Mouse (Mus musculus) retina, adult 2 months (tissue): ENCODE results near the gene Galk1.

Experiments used
- DNase-seq: peaks from one replicate; pipeline ENCODE4 v3.0.0-alpha.2; 2012; ENCODE audit warnings: low read depth, low spot score

Galk1 gene

GRCm38 (mm10) chr11:116011529-116012261 lies 824 bp downstream of the Galk1 start:
- no peak for DNase-seq

DNA sequence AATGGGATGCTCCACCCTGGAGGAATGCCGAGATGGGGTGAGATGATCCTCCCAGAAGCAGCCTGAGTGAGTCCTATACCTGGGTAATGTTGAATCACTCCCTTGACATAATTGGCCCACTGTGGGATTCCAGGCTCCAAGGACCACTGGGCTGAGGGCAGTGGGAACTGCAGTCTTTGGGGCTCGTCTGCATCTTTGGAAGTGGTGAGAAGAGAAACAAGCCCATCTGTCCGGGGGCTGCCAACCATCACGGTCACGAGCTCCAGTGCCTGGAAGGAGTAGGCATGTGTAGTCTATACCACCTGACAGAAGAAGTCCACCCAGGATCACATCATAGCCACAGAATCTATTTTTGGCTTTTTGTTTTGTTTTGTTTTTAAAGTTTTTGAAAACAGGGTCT lies 1.6 kb downstream of the Galk1 start:
- no peak for DNase-seq

- DNase-seq = no peak
Observed at GRCm38 (mm10) chr11:116010146-116010545, 2.4 kb downstream of the Galk1 start.

DNA sequence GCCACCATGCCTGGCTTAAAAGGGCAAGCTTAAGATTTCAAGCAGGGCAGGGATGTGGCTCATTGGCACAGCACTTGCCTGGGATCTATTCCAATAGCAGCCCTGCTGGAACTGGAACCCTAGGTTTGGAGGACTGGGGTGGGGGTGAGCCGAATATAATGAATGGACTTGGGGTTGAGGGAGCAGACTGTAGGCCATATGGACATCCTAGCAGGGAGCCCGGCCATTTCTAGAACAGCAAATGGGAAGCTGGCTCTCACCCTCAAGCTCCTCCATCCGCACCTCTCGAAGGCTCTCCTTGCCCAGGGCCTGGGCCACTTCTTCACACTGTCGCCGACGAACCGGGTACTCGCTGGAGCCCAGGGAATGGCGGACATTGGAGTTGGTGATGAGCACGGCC lies 2.9 kb downstream of the Galk1 start:
- DNase-seq = no peak

- DNase-seq = no peak
Observed at GRCm38 (mm10) chr11:116008832-116009375, 3.6 kb downstream of the Galk1 start.

GRCm38 (mm10) chr11:116008411-116008810 lies 4.1 kb downstream of the Galk1 start:
- DNase-seq = no peak

DNA sequence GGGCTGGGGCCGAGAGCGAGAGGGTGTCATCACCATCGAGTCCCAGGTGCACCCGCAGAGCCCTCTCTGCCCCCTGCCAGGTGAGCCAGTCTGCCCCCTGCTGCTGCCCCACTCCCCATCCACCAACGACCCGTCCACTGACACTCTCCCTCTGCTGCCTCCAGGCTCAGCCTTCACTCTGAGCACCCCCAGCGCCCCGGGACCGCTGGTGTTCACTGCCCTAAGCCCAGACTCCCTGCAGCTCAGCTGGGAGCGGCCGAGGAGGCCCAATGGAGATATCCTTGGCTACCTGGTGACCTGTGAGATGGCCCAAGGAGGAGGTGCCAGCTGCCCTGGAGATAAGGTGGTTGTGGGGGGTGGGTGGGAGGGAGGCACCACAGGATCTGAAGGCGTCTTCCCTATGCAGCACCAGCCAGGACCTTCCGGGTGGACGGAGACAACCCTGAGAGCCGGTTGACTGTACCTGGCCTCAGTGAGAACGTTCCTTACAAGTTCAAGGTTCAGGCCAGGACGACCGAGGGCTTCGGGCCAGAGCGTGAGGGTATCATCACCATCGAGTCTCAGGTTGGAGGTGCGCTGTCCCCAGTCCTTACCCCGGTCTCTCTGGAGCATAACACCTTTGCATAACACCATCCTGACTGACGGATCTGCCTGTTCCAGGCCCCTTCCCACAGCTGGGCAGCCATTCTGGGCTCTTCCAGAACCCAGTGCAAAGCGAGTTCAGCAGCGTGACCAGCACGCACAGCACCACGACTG lies 5.2 kb downstream of the Galk1 start:
- DNase-seq = no peak

DNA sequence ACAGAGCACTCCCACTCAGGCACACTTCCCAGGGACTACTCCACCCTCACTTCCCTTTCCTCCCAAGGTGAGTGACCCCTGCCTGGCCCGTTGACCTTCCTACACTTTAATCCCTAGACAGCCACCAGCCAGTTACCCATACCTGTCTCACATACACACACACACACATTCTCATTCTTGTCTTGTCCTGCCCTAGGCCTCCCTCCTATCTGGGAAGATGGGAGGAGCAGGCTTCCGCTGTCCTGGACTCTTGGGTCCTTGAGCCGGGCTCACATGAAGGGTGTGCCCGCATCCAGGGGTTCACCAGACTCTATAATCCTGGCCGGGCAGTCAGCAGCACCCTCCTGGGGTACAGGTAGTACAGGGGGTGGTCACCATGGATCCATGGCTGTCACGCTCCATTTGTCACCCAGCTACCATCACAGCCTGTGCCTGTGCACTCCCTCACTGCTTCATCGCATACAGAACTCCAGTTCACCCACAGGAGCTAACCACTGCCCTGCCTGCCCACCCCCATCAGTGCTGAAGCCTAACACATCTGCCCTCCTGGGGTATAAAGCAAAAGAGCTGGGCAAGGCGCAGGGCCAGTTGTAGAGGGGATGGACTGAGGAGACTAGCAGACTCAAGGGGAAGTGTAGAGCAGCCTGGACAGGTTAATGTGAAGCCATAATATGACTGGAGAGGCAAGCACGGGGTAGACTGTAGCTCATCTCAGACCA lies 6.7 kb downstream of the Galk1 start:
- no peak for DNase-seq

- DNase-seq = no peak
Observed at GRCm38 (mm10) chr11:116004840-116005700, 7.4 kb downstream of the Galk1 start.

DNA sequence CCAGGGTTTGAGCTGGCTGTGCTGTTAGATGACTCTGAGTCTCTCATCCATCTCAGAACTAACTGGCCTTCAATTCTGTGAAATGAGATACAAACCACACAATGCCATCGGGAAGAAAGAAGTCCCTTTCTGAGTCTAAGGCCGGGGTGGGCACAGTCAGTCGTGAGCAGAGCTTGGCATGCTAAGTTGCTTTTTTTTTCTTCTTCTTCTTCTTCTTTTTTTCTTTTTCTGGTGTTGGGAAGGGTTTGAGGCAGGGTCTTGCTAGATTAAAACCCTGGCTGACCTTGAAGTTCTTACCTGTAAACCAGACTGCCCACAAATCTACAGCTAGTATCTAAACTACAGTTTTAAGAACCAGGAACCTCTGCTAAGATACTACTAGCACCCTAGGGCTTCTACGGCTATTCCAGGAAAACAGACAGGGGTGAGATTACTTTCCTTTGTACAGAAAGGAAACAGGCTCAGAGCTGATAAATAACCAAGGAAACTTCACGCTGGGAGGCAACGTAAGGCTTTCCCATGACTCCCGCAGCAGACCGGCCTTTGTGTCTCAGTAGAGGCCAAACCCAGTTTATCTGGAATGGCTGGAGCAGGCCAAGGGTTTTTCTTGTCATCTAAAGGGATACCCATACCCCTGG lies 8.2 kb downstream of the Galk1 start:
- no peak for DNase-seq

GRCm38 (mm10) chr11:116002894-116003293 lies 9.6 kb downstream of the Galk1 start:
- DNase-seq = no peak

- no peak for DNase-seq
Observed at GRCm38 (mm10) chr11:116001725-116002124, 10.8 kb downstream of the Galk1 start.

DNA sequence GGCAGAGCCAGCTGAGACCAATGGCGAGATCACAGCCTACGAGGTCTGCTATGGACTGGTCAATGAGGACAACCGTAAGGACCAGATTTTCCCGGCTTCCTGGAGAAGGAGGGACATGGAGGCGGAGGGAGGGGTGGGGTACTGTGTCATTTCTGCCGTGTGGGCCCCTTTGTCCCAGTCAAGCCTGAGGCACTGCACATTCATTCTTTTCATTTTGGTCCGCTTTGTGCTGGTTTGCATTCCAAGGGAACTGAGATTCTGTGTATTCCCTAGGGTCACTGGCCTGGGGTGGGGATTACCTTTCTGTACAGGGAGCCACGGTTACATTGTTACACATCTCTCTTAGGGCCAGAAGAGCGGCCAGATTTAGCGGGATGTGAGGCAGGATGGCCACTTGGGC lies 11.9 kb downstream of the Galk1 start:
- DNase-seq = no peak

- no peak for DNase-seq
Observed at GRCm38 (mm10) chr11:115999538-116000143, 12.9 kb downstream of the Galk1 start.

DNA sequence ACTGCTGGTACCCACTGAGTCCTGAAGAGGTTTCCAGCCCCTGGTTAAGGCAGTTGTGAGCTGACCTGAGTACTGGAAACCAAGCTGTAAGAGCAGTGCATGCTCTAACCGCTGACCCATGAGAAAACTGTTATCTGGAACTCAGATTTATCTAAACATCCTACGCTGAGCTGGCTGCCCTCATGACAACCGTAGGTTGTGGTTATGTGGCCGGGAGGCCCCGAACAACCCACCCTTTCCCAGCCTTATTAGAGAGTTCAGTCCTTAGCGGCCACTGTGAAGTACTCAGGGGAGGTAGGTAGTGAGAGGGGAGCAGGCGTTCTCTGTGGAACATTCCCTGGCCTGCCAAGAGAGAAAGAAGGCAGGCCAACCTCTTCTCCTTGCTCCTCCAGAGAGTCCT lies 13.5 kb downstream of the Galk1 start:
- DNase-seq = no peak

DNA sequence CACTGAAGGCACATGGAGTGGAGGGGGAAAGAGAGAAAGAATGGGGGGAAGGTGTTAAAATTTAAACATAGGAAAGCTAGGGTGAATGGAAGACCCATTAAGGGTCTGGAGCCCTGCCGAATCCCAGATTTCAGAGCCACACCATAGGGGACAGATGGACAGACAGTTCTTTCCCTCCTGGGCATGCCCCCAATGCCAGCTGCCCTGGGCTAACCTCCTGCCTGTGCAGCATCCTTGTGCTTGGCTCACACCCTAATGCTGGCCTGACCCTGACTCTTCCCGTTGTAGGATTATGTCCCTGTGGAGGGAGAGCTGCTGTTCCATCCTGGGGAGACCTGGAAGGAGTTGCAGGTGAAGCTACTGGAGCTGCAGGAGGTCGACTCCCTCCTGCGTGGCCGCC lies 14.9 kb downstream of the Galk1 start:
- DNase-seq = no peak

DNA sequence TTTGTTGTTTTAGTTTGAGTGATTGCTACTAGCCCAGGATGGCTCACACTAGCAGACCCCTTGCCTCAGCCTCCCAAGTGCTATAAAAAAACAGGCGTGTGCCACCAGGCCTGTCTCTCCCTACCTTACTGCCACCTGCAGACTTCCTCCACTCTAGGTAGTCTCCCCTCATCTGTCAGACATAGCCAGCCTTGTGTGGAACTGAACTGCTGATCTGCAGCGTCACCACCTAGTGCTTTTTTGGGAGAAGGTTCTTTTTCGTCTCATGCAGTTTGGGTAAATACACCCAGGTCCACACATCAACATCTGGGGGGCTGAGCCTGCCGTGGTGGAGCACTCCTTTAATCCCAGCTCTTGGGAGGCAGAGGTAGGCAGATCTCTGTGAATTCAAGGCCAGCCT lies 15.5 kb downstream of the Galk1 start:
- DNase-seq = no peak

DNA sequence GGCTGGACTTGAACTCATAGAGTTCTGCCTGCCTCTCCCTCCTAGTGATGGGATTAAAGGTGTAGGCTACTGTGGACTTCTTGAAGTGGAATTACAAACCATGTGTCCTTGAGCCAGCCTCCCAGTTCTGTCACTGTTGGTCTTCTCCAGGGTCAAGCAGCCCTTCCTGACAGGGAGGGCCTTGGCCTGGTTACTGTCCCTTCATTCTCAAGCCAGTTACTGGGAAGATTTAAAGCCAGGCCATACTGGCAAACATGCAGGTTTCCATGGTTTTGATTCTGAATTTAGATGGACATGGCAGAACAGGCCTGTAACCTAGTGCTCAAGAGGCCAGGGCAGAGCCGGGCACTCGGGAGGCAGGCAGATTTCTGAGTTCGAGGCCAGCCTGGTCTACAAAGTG lies 17.3 kb downstream of the Galk1 start:
- no peak for DNase-seq

DNA sequence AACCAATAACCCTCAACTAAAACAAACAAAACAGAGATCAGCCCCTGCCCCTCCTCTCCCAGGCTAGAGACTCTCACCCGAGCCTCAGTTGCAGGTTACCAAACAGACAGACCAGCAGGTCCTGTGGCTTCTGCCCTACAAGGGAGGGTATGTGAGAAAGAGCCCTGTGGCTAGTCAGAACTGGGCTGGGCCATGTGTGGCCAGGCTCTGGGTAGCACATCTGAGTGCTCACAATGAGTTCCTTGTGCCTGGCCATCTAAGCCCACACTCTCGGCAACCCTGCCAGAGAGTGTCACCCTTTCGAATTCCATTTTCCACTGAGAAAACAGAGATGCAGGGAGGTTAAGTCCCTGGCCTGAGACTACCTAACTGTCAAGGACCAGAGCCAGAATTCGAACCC lies 20.4 kb downstream of the Galk1 start:
- DNase-seq = no peak

DNA sequence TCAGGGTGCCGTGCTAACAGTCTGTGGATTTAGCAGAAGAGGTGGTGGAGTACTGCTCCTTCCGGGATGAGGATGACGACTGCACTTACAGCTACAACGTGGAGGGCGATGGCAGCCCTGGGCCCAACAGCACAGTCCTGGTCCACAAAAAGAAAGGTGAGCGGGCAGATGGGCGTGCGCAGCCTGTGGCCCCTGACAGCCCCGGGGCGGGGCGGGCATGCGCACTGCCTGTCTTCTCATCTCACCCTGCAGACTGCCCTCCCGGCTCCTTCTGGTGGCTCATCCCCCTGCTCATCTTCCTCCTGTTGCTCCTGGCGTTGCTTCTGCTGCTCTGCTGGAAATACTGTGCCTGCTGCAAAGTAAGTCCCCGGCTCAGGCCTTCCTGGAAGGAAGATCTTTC lies 22.8 kb downstream of the Galk1 start:
- DNase-seq = no peak
